Mouse (Mus musculus): Measurements from ENCODE around the gene Gpr21. TPM values are rescaled to one million over a fixed set of nuclear protein-coding genes. Genes with fewer than 3 reads are reported as not detected.

Gene Gpr21
- polyA plus RNA-seq, 1 experiment: 0.07 TPM

- Histone ChIP-seq H3ac (ENCODE audit: control insufficient read depth, insufficient read length) (no peak overlapping the region), H3K4me2 (ENCODE audit: low read depth) (no peak overlapping the region), H3K4me3 (no peak overlapping the region), H3K36me3 (ENCODE audit: control insufficient read depth, insufficient read depth) (peaks cover 70% of the 10 kb centered on the region), H3K79me2 (ENCODE audit: control insufficient read depth, insufficient read depth) (no peaks in the 10 kb centered on the region), H3K27me3 (ENCODE audit: control insufficient read depth, insufficient read depth, insufficient read length) (no peaks in the 10 kb centered on the region)
- no peak for TF ChIP-seq SRF (IDR thresholded peaks at IDR 0.05; ENCODE audit: control insufficient read depth, insufficient read length, low read depth)
- no peak for TF ChIP-seq MYOD1 (IDR thresholded peaks at IDR 0.05; ENCODE audit: control insufficient read depth in 1 of 3, insufficient read length in 2 of 3, low read depth in 2 of 3)
- TF ChIP-seq POLR2AphosphoS2 (IDR thresholded peaks at IDR 0.05; ENCODE audit: insufficient read length, low read depth): no peak
- no peak for TF ChIP-seq TCF12 (IDR thresholded peaks at IDR 0.05; ENCODE audit: insufficient read depth, poor library complexity, severe bottlenecking)
- no peak for TF ChIP-seq MAX (IDR thresholded peaks at IDR 0.05; ENCODE audit: low read depth)
- no peak for TF ChIP-seq TCF3 (IDR thresholded peaks at IDR 0.05; ENCODE audit: insufficient read length, low read depth)
- no peak for TF ChIP-seq REST (IDR thresholded peaks at IDR 0.05; ENCODE audit: insufficient read depth, insufficient read length)
- no peak for TF ChIP-seq E2F4 (IDR thresholded peaks at IDR 0.05; ENCODE audit: insufficient read depth)
- TF ChIP-seq CEBPB (IDR thresholded peaks at IDR 0.05; ENCODE audit: insufficient read depth, poor library complexity, severe bottlenecking): no peak
- TF ChIP-seq MYOG (IDR thresholded peaks at IDR 0.05; ENCODE audit: control insufficient read depth in 1 of 3, insufficient read depth in 1 of 3, insufficient read length in 2 of 3, low read depth in 2 of 3): no peak
- TF ChIP-seq POLR2A (IDR thresholded peaks at IDR 0.05; ENCODE audit: insufficient read length, low read depth): no peak
Observed at GRCm38 (mm10) chr2:37556366-37556765, 40.2 kb downstream of the Gpr21 start.

- Histone ChIP-seq H3K36me3 (ENCODE audit: control insufficient read depth, insufficient read depth) (peaks cover 23% of the 10 kb centered on the region), H3K27me3 (ENCODE audit: control insufficient read depth, insufficient read depth, insufficient read length) (no peaks in the 10 kb centered on the region), H3K79me2 (ENCODE audit: control insufficient read depth, insufficient read depth) (no peaks in the 10 kb centered on the region), H3ac (ENCODE audit: control insufficient read depth, insufficient read length) (no peak overlapping the region), H3K4me2 (ENCODE audit: low read depth) (no peak overlapping the region), H3K4me3 (no peak overlapping the region)
- no peak for TF ChIP-seq CEBPB (IDR thresholded peaks at IDR 0.05; ENCODE audit: insufficient read depth, poor library complexity, severe bottlenecking)
- no peak for TF ChIP-seq POLR2A (IDR thresholded peaks at IDR 0.05; ENCODE audit: insufficient read length, low read depth)
- no peak for TF ChIP-seq MYOD1 (IDR thresholded peaks at IDR 0.05; ENCODE audit: control insufficient read depth in 1 of 3, insufficient read length in 2 of 3, low read depth in 2 of 3)
- TF ChIP-seq POLR2AphosphoS2 (IDR thresholded peaks at IDR 0.05; ENCODE audit: insufficient read length, low read depth): no peak
- no peak for TF ChIP-seq REST (IDR thresholded peaks at IDR 0.05; ENCODE audit: insufficient read depth, insufficient read length)
- no peak for TF ChIP-seq E2F4 (IDR thresholded peaks at IDR 0.05; ENCODE audit: insufficient read depth)
- TF ChIP-seq TCF3 (IDR thresholded peaks at IDR 0.05; ENCODE audit: insufficient read length, low read depth): no peak
- TF ChIP-seq SRF (IDR thresholded peaks at IDR 0.05; ENCODE audit: control insufficient read depth, insufficient read length, low read depth): no peak
- no peak for TF ChIP-seq MAX (IDR thresholded peaks at IDR 0.05; ENCODE audit: low read depth)
- no peak for TF ChIP-seq MYOG (IDR thresholded peaks at IDR 0.05; ENCODE audit: control insufficient read depth in 1 of 3, insufficient read depth in 1 of 3, insufficient read length in 2 of 3, low read depth in 2 of 3)
- no peak for TF ChIP-seq TCF12 (IDR thresholded peaks at IDR 0.05; ENCODE audit: insufficient read depth, poor library complexity, severe bottlenecking)
- no peak for TF ChIP-seq USF1 (IDR thresholded peaks at IDR 0.05; ENCODE audit: low read depth)
Observed at GRCm38 (mm10) chr2:37565579-37565978, 49.4 kb downstream of the Gpr21 start.

- H3K79me2 ChIP-seq (ENCODE audit: control insufficient read depth, insufficient read depth): no peaks in the 10 kb centered on the region
- H3K4me2 ChIP-seq (ENCODE audit: low read depth): no peak overlapping the region
- no peak overlapping the region for H3K4me3 ChIP-seq
- no peaks in the 10 kb centered on the region for H3K27me3 ChIP-seq (ENCODE audit: control insufficient read depth, insufficient read depth, insufficient read length)
- peaks cover 22% of the 10 kb centered on the region for H3K36me3 ChIP-seq (ENCODE audit: control insufficient read depth, insufficient read depth)
- TF ChIP-seq POLR2AphosphoS2 (IDR thresholded peaks at IDR 0.05; ENCODE audit: insufficient read length, low read depth): no peak
- TF ChIP-seq TCF12 (IDR thresholded peaks at IDR 0.05; ENCODE audit: insufficient read depth, poor library complexity, severe bottlenecking): no peak
- TF ChIP-seq MYOG (IDR thresholded peaks at IDR 0.05; ENCODE audit: control insufficient read depth in 1 of 3, insufficient read depth in 1 of 3, insufficient read length in 2 of 3, low read depth in 2 of 3): no peak
- no peak for TF ChIP-seq SRF (IDR thresholded peaks at IDR 0.05; ENCODE audit: control insufficient read depth, insufficient read length, low read depth)
- no peak for TF ChIP-seq TCF3 (IDR thresholded peaks at IDR 0.05; ENCODE audit: insufficient read length, low read depth)
- no peak for TF ChIP-seq CEBPB (IDR thresholded peaks at IDR 0.05; ENCODE audit: insufficient read depth, poor library complexity, severe bottlenecking)
- no peak for TF ChIP-seq MAX (IDR thresholded peaks at IDR 0.05; ENCODE audit: low read depth)
- no peak for TF ChIP-seq MYOD1 (IDR thresholded peaks at IDR 0.05; ENCODE audit: control insufficient read depth in 1 of 3, insufficient read length in 2 of 3, low read depth in 2 of 3)
- TF ChIP-seq POLR2A (IDR thresholded peaks at IDR 0.05; ENCODE audit: insufficient read length, low read depth): no peak
- no peak for TF ChIP-seq REST (IDR thresholded peaks at IDR 0.05; ENCODE audit: insufficient read depth, insufficient read length)
- no peak for TF ChIP-seq USF1 (IDR thresholded peaks at IDR 0.05; ENCODE audit: low read depth)
- TF ChIP-seq E2F4 (IDR thresholded peaks at IDR 0.05; ENCODE audit: insufficient read depth): no peak
- H3ac ChIP-seq (ENCODE audit: control insufficient read depth, insufficient read length): no peak overlapping the region
Observed at GRCm38 (mm10) chr2:37566035-37566434, 49.9 kb downstream of the Gpr21 start.

- Histone ChIP-seq H3K4me3 (no peak overlapping the region), H3K36me3 (ENCODE audit: control insufficient read depth, insufficient read depth) (peaks cover 4% of the 10 kb centered on the region), H3K4me2 (ENCODE audit: low read depth) (no peak overlapping the region), H3K27me3 (ENCODE audit: control insufficient read depth, insufficient read depth, insufficient read length) (no peaks in the 10 kb centered on the region), H3K79me2 (ENCODE audit: control insufficient read depth, insufficient read depth) (no peaks in the 10 kb centered on the region), H3ac (ENCODE audit: control insufficient read depth, insufficient read length) (no peak overlapping the region)
- TF ChIP-seq SRF (IDR thresholded peaks at IDR 0.05; ENCODE audit: control insufficient read depth, insufficient read length, low read depth): no peak
- no peak for TF ChIP-seq E2F4 (IDR thresholded peaks at IDR 0.05; ENCODE audit: insufficient read depth)
- TF ChIP-seq REST (IDR thresholded peaks at IDR 0.05; ENCODE audit: insufficient read depth, insufficient read length): no peak
- TF ChIP-seq MYOG (IDR thresholded peaks at IDR 0.05; ENCODE audit: control insufficient read depth in 1 of 3, insufficient read depth in 1 of 3, insufficient read length in 2 of 3, low read depth in 2 of 3): no peak
- TF ChIP-seq POLR2A (IDR thresholded peaks at IDR 0.05; ENCODE audit: insufficient read length, low read depth): no peak
- no peak for TF ChIP-seq TCF3 (IDR thresholded peaks at IDR 0.05; ENCODE audit: insufficient read length, low read depth)
- TF ChIP-seq MAX (IDR thresholded peaks at IDR 0.05; ENCODE audit: low read depth): no peak
- no peak for TF ChIP-seq USF1 (IDR thresholded peaks at IDR 0.05; ENCODE audit: low read depth)
- TF ChIP-seq CEBPB (IDR thresholded peaks at IDR 0.05; ENCODE audit: insufficient read depth, poor library complexity, severe bottlenecking): no peak
- TF ChIP-seq TCF12 (IDR thresholded peaks at IDR 0.05; ENCODE audit: insufficient read depth, poor library complexity, severe bottlenecking): no peak
- no peak for TF ChIP-seq POLR2AphosphoS2 (IDR thresholded peaks at IDR 0.05; ENCODE audit: insufficient read length, low read depth)
- no peak for TF ChIP-seq MYOD1 (IDR thresholded peaks at IDR 0.05; ENCODE audit: control insufficient read depth in 1 of 3, insufficient read length in 2 of 3, low read depth in 2 of 3)
Observed at GRCm38 (mm10) chr2:37569888-37570287, 53.8 kb downstream of the Gpr21 start.

Other genes with a start within 250 kb of the Gpr21 start
- not detected for gene Olfr368, start 189.8 kb upstream of the Gpr21 start, polyA plus RNA-seq (2012; fragmentation: generic; extraction: Trizol)
- gene Pdcl, start 157.0 kb upstream of the Gpr21 start, polyA plus RNA-seq (2012; fragmentation: generic; extraction: Trizol): 15.6 TPM
- 3.7 TPM for gene Rc3h2, start 93.4 kb upstream of the Gpr21 start, polyA plus RNA-seq (2012; fragmentation: generic; extraction: Trizol)
- 0.97 TPM for gene Zbtb26, start 73.2 kb upstream of the Gpr21 start, polyA plus RNA-seq (2012; fragmentation: generic; extraction: Trizol)
- gene Zbtb6, start 73.2 kb upstream of the Gpr21 start, polyA plus RNA-seq (2012; fragmentation: generic; extraction: Trizol): 1.8 TPM
- 16.0 TPM for gene Rabgap1, start 73.1 kb upstream of the Gpr21 start, polyA plus RNA-seq (2012; fragmentation: generic; extraction: Trizol)
- 2.4 TPM for gene Strbp, start 187.5 kb downstream of the Gpr21 start, polyA plus RNA-seq (2012; fragmentation: generic; extraction: Trizol)

Measured in myocyte (in vitro differentiated cells).